Mouse (Mus musculus) B cell, adult 2 months (primary cell): ENCODE measurements around the gene Fosl1.
"Not testable (repeated sequence)": the region's sequence is repeated elsewhere in the genome, so short reads cannot be mapped to it uniquely, and the experiment has no call there.

ENCODE experiments used
- DNase-seq, 2 experiments: peaks; one replicate each; pipeline ENCODE4 v3.0.0; 2022

Gene Fosl1

GRCm38 (mm10) chr19:5483386-5484359 lies 36.3 kb downstream of the Fosl1 start:
- DNase-seq = no peak

GRCm38 (mm10) chr19:5484496-5484895 lies 37.1 kb downstream of the Fosl1 start:
- DNase-seq = no peak

- DNase-seq = no peak
These were observed 38.0 kb downstream of the Fosl1 start for GRCm38 (mm10) chr19:5485371-5485770.

GRCm38 (mm10) chr19:5485821-5486220 lies 38.5 kb downstream of the Fosl1 start:
- DNase-seq = no peak

GRCm38 (mm10) chr19:5486286-5486685 lies 38.9 kb downstream of the Fosl1 start:
- no peak for DNase-seq

- no peak for DNase-seq
These were observed 39.4 kb downstream of the Fosl1 start for GRCm38 (mm10) chr19:5486771-5487170.

- DNase-seq = peak; percentile 99
These were observed 40.6 kb downstream of the Fosl1 start, which contains the start of gene Mus81 for GRCm38 (mm10) chr19:5487768-5488550. Gene Mus81, minus strand, starts transcription at chr19:5488402.

GRCm38 (mm10) chr19:5488878-5489571 lies 41.7 kb downstream of the Fosl1 start:
- peak; percentile 95 to 96 for DNase-seq

GRCm38 (mm10) chr19:5489721-5490120 lies 42.4 kb downstream of the Fosl1 start:
- DNase-seq = not testable (repeated sequence)

GRCm38 (mm10) chr19:5490313-5490897 lies 43.1 kb downstream of the Fosl1 start, which contains the start of gene Cfl1:
Gene Cfl1, plus strand, starts transcription at chr19:5490455.
- DNase-seq = peak; percentile 94 to 95

- peak; percentile 91 for DNase-seq
These were observed 43.8 kb downstream of the Fosl1 start for GRCm38 (mm10) chr19:5490898-5491708.

- DNase-seq = no peak
These were observed 45.3 kb downstream of the Fosl1 start for GRCm38 (mm10) chr19:5492641-5493040.

- DNase-seq = peak; percentile 53 to 61
These were observed 46.0 kb downstream of the Fosl1 start for GRCm38 (mm10) chr19:5493301-5493721.

GRCm38 (mm10) chr19:5494314-5494713 lies 47.0 kb downstream of the Fosl1 start:
- DNase-seq = no peak

- DNase-seq = no peak
These were observed 48.2 kb downstream of the Fosl1 start for GRCm38 (mm10) chr19:5495353-5496051.

GRCm38 (mm10) chr19:5496052-5496370 lies 48.7 kb downstream of the Fosl1 start:
- DNase-seq = no peak

- no peak for DNase-seq
These were observed 53.1 kb downstream of the Fosl1 start for GRCm38 (mm10) chr19:5500330-5500875.

- no peak for DNase-seq
These were observed 56.3 kb downstream of the Fosl1 start, which contains the start of gene 1700020D05Rik for GRCm38 (mm10) chr19:5503687-5504086. Gene 1700020D05Rik, minus strand, starts transcription at chr19:5503787.
